Mouse (Mus musculus): ENCODE data around the gene Gucy2c. TPM values are rescaled to one million over a fixed set of nuclear protein-coding genes. Genes with fewer than 3 reads are reported as not detected.

The Gucy2c gene
- total RNA-seq, 1 experiment from 2014 or later = 0.23 TPM

GRCm38 (mm10) chr6:136685433-136685832 lies 96.1 kb downstream of the Gucy2c start:
- no peak for ATAC-seq (ENCODE audit: extremely low read depth, insufficient number of reproducible peaks, low FRiP score, poor library complexity, severe bottlenecking)

GRCm38 (mm10) chr6:136683410-136684334 lies 97.9 kb downstream of the Gucy2c start:
- ATAC-seq (ENCODE audit: extremely low read depth, insufficient number of reproducible peaks, low FRiP score, poor library complexity, severe bottlenecking) = peak; percentile 89

GRCm38 (mm10) chr6:136679381-136679780 lies 102.2 kb downstream of the Gucy2c start:
- ATAC-seq (ENCODE audit: extremely low read depth, insufficient number of reproducible peaks, low FRiP score, poor library complexity, severe bottlenecking) = no peak

GRCm38 (mm10) chr6:136674935-136675334 lies 106.6 kb downstream of the Gucy2c start:
- ATAC-seq (ENCODE audit: extremely low read depth, insufficient number of reproducible peaks, low FRiP score, poor library complexity, severe bottlenecking) = no peak

GRCm38 (mm10) chr6:136672467-136672866 lies 109.1 kb downstream of the Gucy2c start:
- no peak for ATAC-seq (ENCODE audit: extremely low read depth, insufficient number of reproducible peaks, low FRiP score, poor library complexity, severe bottlenecking)

- ATAC-seq (ENCODE audit: extremely low read depth, insufficient number of reproducible peaks, low FRiP score, poor library complexity, severe bottlenecking) = no peak
Measured at GRCm38 (mm10) chr6:136669274-136669673, 112.3 kb downstream of the Gucy2c start.

GRCm38 (mm10) chr6:136668266-136668986 lies 113.1 kb downstream of the Gucy2c start:
- no peak for ATAC-seq (ENCODE audit: extremely low read depth, insufficient number of reproducible peaks, low FRiP score, poor library complexity, severe bottlenecking)

- ATAC-seq (ENCODE audit: extremely low read depth, insufficient number of reproducible peaks, low FRiP score, poor library complexity, severe bottlenecking) = no peak
Measured at GRCm38 (mm10) chr6:136662063-136662462, 119.5 kb downstream of the Gucy2c start.

- ATAC-seq (ENCODE audit: extremely low read depth, insufficient number of reproducible peaks, low FRiP score, poor library complexity, severe bottlenecking) = peak; percentile 35; the same call in 1 of the 2 replicates
Measured at GRCm38 (mm10) chr6:136661706-136662016, 119.9 kb downstream of the Gucy2c start, which contains the start of gene Plbd1. TSS of gene Plbd1 (minus strand) at chr6:136661928.

- ATAC-seq (ENCODE audit: extremely low read depth, insufficient number of reproducible peaks, low FRiP score, poor library complexity, severe bottlenecking) = no peak
Measured at GRCm38 (mm10) chr6:136660831-136661705, 120.5 kb downstream of the Gucy2c start.

- ATAC-seq (ENCODE audit: extremely low read depth, insufficient number of reproducible peaks, low FRiP score, poor library complexity, severe bottlenecking) = peak; percentile 87
Measured at GRCm38 (mm10) chr6:136659226-136659625, 122.3 kb downstream of the Gucy2c start.

- no peak for ATAC-seq (ENCODE audit: extremely low read depth, insufficient number of reproducible peaks, low FRiP score, poor library complexity, severe bottlenecking)
Measured at GRCm38 (mm10) chr6:136658303-136658702, 123.3 kb downstream of the Gucy2c start.

GRCm38 (mm10) chr6:136655786-136656185 lies 125.8 kb downstream of the Gucy2c start:
- ATAC-seq (ENCODE audit: extremely low read depth, insufficient number of reproducible peaks, low FRiP score, poor library complexity, severe bottlenecking) = no peak

GRCm38 (mm10) chr6:136654470-136654869 lies 127.1 kb downstream of the Gucy2c start:
- no peak for ATAC-seq (ENCODE audit: extremely low read depth, insufficient number of reproducible peaks, low FRiP score, poor library complexity, severe bottlenecking)

GRCm38 (mm10) chr6:136653331-136653730 lies 128.2 kb downstream of the Gucy2c start:
- ATAC-seq (ENCODE audit: extremely low read depth, insufficient number of reproducible peaks, low FRiP score, poor library complexity, severe bottlenecking) = peak; percentile 76

- no peak for ATAC-seq (ENCODE audit: extremely low read depth, insufficient number of reproducible peaks, low FRiP score, poor library complexity, severe bottlenecking)
Measured at GRCm38 (mm10) chr6:136650664-136651063, 130.9 kb downstream of the Gucy2c start.

- ATAC-seq (ENCODE audit: extremely low read depth, insufficient number of reproducible peaks, low FRiP score, poor library complexity, severe bottlenecking) = no peak
Measured at GRCm38 (mm10) chr6:136647455-136647861, 134.1 kb downstream of the Gucy2c start.

Data from neutrophil, adult 5-6 weeks (primary cell).